Mouse (Mus musculus): ENCODE measurements around the gene Nom1. TPM values are rescaled to one million over a fixed set of nuclear protein-coding genes. Genes with fewer than 3 reads are reported as not detected.
"Not testable (repeated sequence)": the region's sequence is repeated elsewhere in the genome, so short reads cannot be mapped to it uniquely, and the experiment has no call there.

Nom1 gene
- polyA plus RNA-seq, 2 experiments, result 10.4 to 13.9 TPM

DNA sequence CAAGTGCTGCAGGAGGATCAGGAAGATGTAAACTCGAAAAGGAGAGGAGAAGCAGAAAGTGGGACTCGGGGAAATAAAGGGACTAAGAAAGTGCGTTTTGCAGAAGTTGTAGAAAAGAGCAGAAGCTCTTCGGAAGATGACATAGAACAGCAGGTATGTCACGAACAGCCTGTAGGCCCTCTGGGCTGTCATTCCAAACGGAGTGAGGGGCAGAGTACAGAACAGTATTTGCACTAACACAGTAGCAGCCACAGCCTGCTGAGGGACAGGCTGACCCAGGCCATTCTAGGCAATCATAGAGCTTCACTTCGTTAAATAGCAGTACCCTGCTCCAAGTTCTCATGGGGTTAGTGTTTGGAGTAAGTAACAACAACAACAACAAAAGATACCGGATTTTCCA, 1.0 kb downstream of the Nom1 start:
- DNase-seq (ENCODE audit: low read depth in 3 of 3, low spot score in 3 of 3), result peak in 2 of 3 experiments; percentile 3 to 4
- TF ChIP-seq CTCF (IDR thresholded peaks at IDR 0.05; ENCODE audit: low read depth) (no peak), EP300 (IDR thresholded peaks at IDR 0.05; ENCODE audit: low read depth) (no peak)

DNA sequence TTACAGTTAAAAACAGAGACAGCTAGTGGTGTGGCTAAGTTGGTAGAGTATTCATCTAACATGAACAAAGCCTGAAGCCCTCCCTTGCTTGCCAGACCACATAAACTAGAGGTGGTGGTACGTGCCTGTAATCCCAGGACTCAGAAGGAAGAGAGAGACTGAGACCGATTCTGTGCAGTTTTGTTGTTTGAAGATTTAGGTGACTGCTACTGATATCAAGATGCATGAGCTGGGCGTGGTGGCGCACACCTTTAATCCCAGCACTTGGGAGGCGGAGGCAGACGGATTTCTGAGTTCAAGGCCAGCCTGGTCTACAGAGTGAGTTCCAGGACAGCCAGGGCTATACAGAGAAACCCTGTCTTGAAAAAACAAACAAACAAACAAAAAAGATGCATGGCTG, 2.3 kb downstream of the Nom1 start:
- 74% methylated on average over 6 of the region's 6 CpGs for WGBS (ENCODE audit: insufficient replicate concordance)
- Histone ChIP-seq H3K4me2 (ENCODE audit: low read depth) (peak overlapping the region; percentile 78), H3K4me3 (ENCODE audit: insufficient read depth in 1 of 2, low read depth in 2 of 2, low read length in 2 of 2) (0 out of 4 replicates have a peak overlapping the region, but pooled peaks of 1 of the 2 experiments have one; percentile 6), H3K36me3 (replicated peaks; ENCODE audit: control insufficient read depth, insufficient read depth, low read depth) (peaks cover 32% of the 10 kb centered on the region), H3K4me1 (replicated peaks; ENCODE audit: control insufficient read depth in 2 of 2, insufficient read depth in 2 of 2, low read length in 1 of 2) (peaks cover 9 to 19% of the 10 kb centered on the region in 2 experiments)
- H3K9ac ChIP-seq (replicated peaks); ATAC-seq (ENCODE audit: insufficient read depth); DNase-seq (ENCODE audit: low read depth in 3 of 3, low spot score in 3 of 3); H3K27me3 ChIP-seq (ENCODE audit: control insufficient read depth, insufficient read depth, low read length); H3K9me3 ChIP-seq (ENCODE audit: control insufficient read depth, low read length); H3K27ac ChIP-seq: not testable (repeated sequence)

More for the DNA sequence above, 1.0 kb downstream of the Nom1 start:
- WGBS (ENCODE audit: insufficient replicate concordance), result 22% methylated on average over 8 of the region's 8 CpGs
- peak overlapping the region; percentile 81 for H3K9ac ChIP-seq (replicated peaks)
- peak overlapping the region; percentile 81 to 90 for H3K4me3 ChIP-seq (ENCODE audit: insufficient read depth in 1 of 2, low read depth in 2 of 2, low read length in 2 of 2)
- peaks cover 9 to 19% of the 10 kb centered on the region in 2 experiments for H3K4me1 ChIP-seq (replicated peaks; ENCODE audit: control insufficient read depth in 2 of 2, insufficient read depth in 2 of 2, low read length in 1 of 2)
- no peak for ATAC-seq (ENCODE audit: insufficient read depth)
- H3K4me2 ChIP-seq (ENCODE audit: low read depth), result peak overlapping the region; percentile 78
- H3K27me3 ChIP-seq (ENCODE audit: control insufficient read depth, insufficient read depth, low read length), result no peaks in the 10 kb centered on the region
- H3K27ac ChIP-seq, result no peak overlapping the region
- no peaks in the 10 kb centered on the region for H3K9me3 ChIP-seq (ENCODE audit: control insufficient read depth, low read length)
- peaks cover 20% of the 10 kb centered on the region for H3K36me3 ChIP-seq (replicated peaks; ENCODE audit: control insufficient read depth, insufficient read depth, low read depth)

DNA sequence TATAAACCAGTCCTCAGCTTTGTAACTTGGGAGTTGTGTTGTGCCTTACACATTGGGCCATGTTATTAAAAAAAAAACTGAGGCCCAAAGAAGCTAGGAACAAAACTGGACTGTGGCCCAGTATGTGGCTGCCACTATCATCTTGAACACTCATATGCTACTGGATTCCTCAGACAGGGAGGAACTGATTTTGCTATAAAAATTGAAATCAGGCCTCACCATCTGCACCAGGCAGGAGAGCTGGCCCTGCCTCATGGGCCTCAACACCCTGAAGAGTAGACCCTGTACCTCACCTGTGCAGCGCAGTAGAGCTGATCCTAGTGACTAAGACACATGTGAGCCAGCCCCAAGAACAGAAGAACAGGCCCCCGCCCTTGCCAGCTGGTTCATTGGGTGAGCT, 10.8 kb downstream of the Nom1 start:
- TF ChIP-seq CTCF (IDR thresholded peaks at IDR 0.05; ENCODE audit: low read depth) (no peak), EP300 (IDR thresholded peaks at IDR 0.05; ENCODE audit: low read depth) (no peak)
- no peaks in the 10 kb centered on the region for H3K27me3 ChIP-seq (ENCODE audit: control insufficient read depth, insufficient read depth, low read length)
- WGBS (ENCODE audit: insufficient replicate concordance), result 65% methylated on average over 2 of the region's 2 CpGs
- no peak for ATAC-seq (ENCODE audit: insufficient read depth)
- H3K9me3 ChIP-seq (ENCODE audit: control insufficient read depth, low read length), result no peaks in the 10 kb centered on the region
- H3K4me1 ChIP-seq (replicated peaks; ENCODE audit: control insufficient read depth in 2 of 2, insufficient read depth in 2 of 2, low read length in 1 of 2), result no peaks in the 10 kb centered on the region
- DNase-seq (ENCODE audit: low read depth in 3 of 3, low spot score in 3 of 3), result no peak
- no peak overlapping the region for H3K27ac ChIP-seq
- peaks cover 66% of the 10 kb centered on the region for H3K36me3 ChIP-seq (replicated peaks; ENCODE audit: control insufficient read depth, insufficient read depth, low read depth)
- H3K9ac ChIP-seq (replicated peaks), result no peak overlapping the region
- H3K4me2 ChIP-seq (ENCODE audit: low read depth), result no peak overlapping the region
- H3K4me3 ChIP-seq (ENCODE audit: insufficient read depth in 1 of 2, low read depth in 2 of 2, low read length in 2 of 2), result no peak overlapping the region

DNA sequence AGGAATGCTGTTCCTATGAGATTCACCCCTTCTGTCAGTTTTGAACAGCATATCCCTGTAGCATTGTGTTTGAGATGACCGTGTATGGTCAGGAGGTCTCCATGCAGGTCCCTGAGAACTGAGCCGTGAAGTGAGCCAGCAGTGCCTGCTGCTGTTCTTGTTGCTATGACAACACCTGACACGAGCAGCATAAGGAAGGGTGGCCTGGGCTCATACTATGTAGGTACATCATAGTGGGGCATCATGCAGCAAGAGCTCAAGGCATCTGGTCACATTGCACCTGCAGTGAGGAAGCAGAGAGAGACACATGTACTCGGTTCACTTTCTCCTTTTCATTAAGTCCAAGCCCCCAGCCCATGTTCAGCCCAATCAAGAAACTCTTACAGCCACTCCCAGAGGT, 17.9 kb downstream of the Nom1 start:
- H3K4me1 ChIP-seq (replicated peaks; ENCODE audit: control insufficient read depth in 2 of 2, insufficient read depth in 2 of 2, low read length in 1 of 2), result no peaks in the 10 kb centered on the region
- no peaks in the 10 kb centered on the region for H3K27me3 ChIP-seq (ENCODE audit: control insufficient read depth, insufficient read depth, low read length)
- DNase-seq (ENCODE audit: low read depth in 3 of 3, low spot score in 3 of 3), result no peak
- H3K4me2 ChIP-seq (ENCODE audit: low read depth), result no peak overlapping the region
- H3K36me3 ChIP-seq (replicated peaks; ENCODE audit: control insufficient read depth, insufficient read depth, low read depth), result peaks cover 22% of the 10 kb centered on the region
- no peak for ATAC-seq (ENCODE audit: insufficient read depth)
- H3K27ac ChIP-seq, result no peak overlapping the region
- no peak overlapping the region for H3K4me3 ChIP-seq (ENCODE audit: insufficient read depth in 1 of 2, low read depth in 2 of 2, low read length in 2 of 2)
- H3K9ac ChIP-seq (replicated peaks), result no peak overlapping the region
- H3K9me3 ChIP-seq (ENCODE audit: control insufficient read depth, low read length), result no peaks in the 10 kb centered on the region
- 69% methylated on average over 4 of the region's 4 CpGs for WGBS (ENCODE audit: insufficient replicate concordance)
- TF ChIP-seq CTCF (IDR thresholded peaks at IDR 0.05; ENCODE audit: low read depth) (no peak), EP300 (IDR thresholded peaks at IDR 0.05; ENCODE audit: low read depth) (no peak)

GRCm38 (mm10) chr5:29456895-29457656, 22.6 kb downstream of the Nom1 start:
- H3K27me3 ChIP-seq (ENCODE audit: control insufficient read depth, insufficient read depth, low read length), result no peaks in the 10 kb centered on the region
- WGBS (ENCODE audit: insufficient replicate concordance), result 56% methylated on average over 5 of the region's 5 CpGs
- H3K27ac ChIP-seq, result no peak overlapping the region
- H3K36me3 ChIP-seq (replicated peaks; ENCODE audit: control insufficient read depth, insufficient read depth, low read depth), result peaks cover 4% of the 10 kb centered on the region
- H3K4me1 ChIP-seq (replicated peaks; ENCODE audit: control insufficient read depth in 2 of 2, insufficient read depth in 2 of 2, low read length in 1 of 2), result no peaks in the 10 kb centered on the region
- TF ChIP-seq CTCF (IDR thresholded peaks at IDR 0.05; ENCODE audit: low read depth) (no peak), EP300 (IDR thresholded peaks at IDR 0.05; ENCODE audit: low read depth) (no peak)
- no peak overlapping the region for H3K4me3 ChIP-seq (ENCODE audit: insufficient read depth in 1 of 2, low read depth in 2 of 2, low read length in 2 of 2)
- H3K4me2 ChIP-seq (ENCODE audit: low read depth), result no peak overlapping the region
- H3K9ac ChIP-seq (replicated peaks), result no peak overlapping the region
- no peak for DNase-seq (ENCODE audit: low read depth in 3 of 3, low spot score in 3 of 3)
- no peaks in the 10 kb centered on the region for H3K9me3 ChIP-seq (ENCODE audit: control insufficient read depth, low read length)
- ATAC-seq (ENCODE audit: insufficient read depth), result no peak
